Mouse (Mus musculus) lung, postnatal 0 days (tissue): ENCODE data around the gene Eif2s2.

Source experiments
- CTCF ChIP-seq: IDR thresholded peaks from 2 replicates; pipeline ENCODE4 v1.5.1; 2016; ENCODE audit warnings: antibody characterized with exemption, mild to moderate bottlenecking
- EP300 ChIP-seq: IDR thresholded peaks from 2 replicates; pipeline ENCODE4 v1.6.1; 2016; ENCODE audit warnings: antibody characterized with exemption, mild to moderate bottlenecking, control low read depth

- TF ChIP-seq CTCF: peak; percentile 32; the same call in 1 of the 2 replicates
- TF ChIP-seq EP300: no peak
Observed at GRCm38 (mm10) chr2:154909789-154910188, 17.1 kb upstream of the Eif2s2 start.
